Mouse (Mus musculus): ENCODE data around the gene Sgcg. TPM values are rescaled to one million over a fixed set of nuclear protein-coding genes. Genes with fewer than 3 reads are reported as not detected.

Gene Sgcg
- polyA plus RNA-seq, 1 experiment from 2014 or later, result 1.7 TPM

- Histone ChIP-seq H3K4me2 (ENCODE audit: low read depth, severe bottlenecking) (no peak overlapping the region), H3K27ac (replicated peaks; ENCODE audit: low read depth, low read length) (no peak overlapping the region), H3K4me1 (ENCODE audit: control insufficient read depth, insufficient read depth, low read length) (no peaks in the 10 kb centered on the region), H3K4me3 (ENCODE audit: low read depth, low read length) (no peak overlapping the region), H3K9ac (ENCODE audit: low read length) (no peak overlapping the region), H3K36me3 (ENCODE audit: control insufficient read depth, insufficient read depth, low read length) (no peaks in the 10 kb centered on the region), H3K27me3 (ENCODE audit: control insufficient read depth, insufficient read depth, low read length) (no peaks in the 10 kb centered on the region), H3K9me3 (ENCODE audit: control insufficient read depth, low read length) (no peaks in the 10 kb centered on the region)
- no peak for ATAC-seq (ENCODE audit: insufficient number of reproducible peaks, low FRiP score, low TSS enrichment, low read depth)
- 83% methylated on average over 3 of the region's 3 CpGs for WGBS
- DNase-seq (ENCODE audit: low spot score), result no peak
These were observed 11.8 kb downstream of the Sgcg start for GRCm38 (mm10) chr14:61246444-61246843.

DNA sequence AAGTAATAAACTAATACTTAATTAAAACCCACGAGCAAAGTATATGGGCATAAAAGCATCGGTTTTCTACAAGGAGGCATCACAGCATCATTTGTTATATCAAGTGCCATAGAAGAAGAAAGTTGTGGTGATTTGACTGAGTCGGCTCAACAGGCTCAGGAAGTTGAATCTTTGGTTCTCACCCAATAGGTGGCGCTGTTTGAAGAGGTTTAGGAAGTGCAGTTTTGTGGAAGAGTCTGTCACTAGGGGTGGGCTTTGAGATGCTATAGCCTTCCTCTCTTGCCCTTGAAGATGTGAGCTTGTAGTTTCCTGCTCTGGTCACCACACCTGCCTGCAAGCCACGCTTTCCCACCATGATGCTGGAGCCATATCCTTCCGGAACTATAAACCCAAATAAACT lies 15.7 kb downstream of the Sgcg start:
- H3K27ac ChIP-seq (replicated peaks; ENCODE audit: low read depth, low read length), result no peak overlapping the region
- WGBS, result 43% methylated on average over 6 of the region's 6 CpGs
- no peaks in the 10 kb centered on the region for H3K9me3 ChIP-seq (ENCODE audit: control insufficient read depth, low read length)
- no peak for ATAC-seq (ENCODE audit: insufficient number of reproducible peaks, low FRiP score, low TSS enrichment, low read depth)
- H3K27me3 ChIP-seq (ENCODE audit: control insufficient read depth, insufficient read depth, low read length), result no peaks in the 10 kb centered on the region
- H3K9ac ChIP-seq (ENCODE audit: low read length), result no peak overlapping the region
- no peak overlapping the region for H3K4me3 ChIP-seq (ENCODE audit: low read depth, low read length)
- DNase-seq (ENCODE audit: low spot score), result no peak
- no peaks in the 10 kb centered on the region for H3K4me1 ChIP-seq (ENCODE audit: control insufficient read depth, insufficient read depth, low read length)
- H3K36me3 ChIP-seq (ENCODE audit: control insufficient read depth, insufficient read depth, low read length), result no peaks in the 10 kb centered on the region
- no peak overlapping the region for H3K4me2 ChIP-seq (ENCODE audit: low read depth, severe bottlenecking)

DNA sequence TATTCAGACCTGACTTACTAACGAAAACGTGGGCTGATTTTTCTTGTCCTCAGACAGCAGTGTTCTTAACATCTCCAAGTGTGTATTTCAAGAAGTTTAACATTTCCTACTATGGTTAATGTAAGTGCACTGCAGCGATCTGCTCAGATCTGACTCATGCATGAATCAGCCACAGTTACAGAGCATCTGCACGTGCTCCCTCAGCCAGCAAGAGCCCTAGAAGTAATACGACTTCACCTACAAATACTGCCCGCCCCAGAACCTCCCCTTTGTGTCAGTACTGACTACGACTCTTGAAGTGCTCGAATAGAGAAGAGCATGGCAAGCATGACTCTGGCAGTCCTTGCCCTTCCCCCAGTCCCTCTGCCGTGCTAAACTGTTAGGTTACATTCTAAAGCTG lies 19.5 kb downstream of the Sgcg start:
- Histone ChIP-seq H3K36me3 (ENCODE audit: control insufficient read depth, insufficient read depth, low read length) (no peaks in the 10 kb centered on the region), H3K4me2 (ENCODE audit: low read depth, severe bottlenecking) (no peak overlapping the region), H3K9ac (ENCODE audit: low read length) (no peak overlapping the region), H3K4me3 (ENCODE audit: low read depth, low read length) (no peak overlapping the region), H3K27ac (replicated peaks; ENCODE audit: low read depth, low read length) (no peak overlapping the region), H3K9me3 (ENCODE audit: control insufficient read depth, low read length) (no peaks in the 10 kb centered on the region), H3K4me1 (ENCODE audit: control insufficient read depth, insufficient read depth, low read length) (no peaks in the 10 kb centered on the region), H3K27me3 (ENCODE audit: control insufficient read depth, insufficient read depth, low read length) (no peaks in the 10 kb centered on the region)
- DNase-seq (ENCODE audit: low spot score) (no peak), ATAC-seq (ENCODE audit: insufficient number of reproducible peaks, low FRiP score, low TSS enrichment, low read depth) (no peak)
- 65% methylated on average over 9 of the region's 9 CpGs for WGBS

DNA sequence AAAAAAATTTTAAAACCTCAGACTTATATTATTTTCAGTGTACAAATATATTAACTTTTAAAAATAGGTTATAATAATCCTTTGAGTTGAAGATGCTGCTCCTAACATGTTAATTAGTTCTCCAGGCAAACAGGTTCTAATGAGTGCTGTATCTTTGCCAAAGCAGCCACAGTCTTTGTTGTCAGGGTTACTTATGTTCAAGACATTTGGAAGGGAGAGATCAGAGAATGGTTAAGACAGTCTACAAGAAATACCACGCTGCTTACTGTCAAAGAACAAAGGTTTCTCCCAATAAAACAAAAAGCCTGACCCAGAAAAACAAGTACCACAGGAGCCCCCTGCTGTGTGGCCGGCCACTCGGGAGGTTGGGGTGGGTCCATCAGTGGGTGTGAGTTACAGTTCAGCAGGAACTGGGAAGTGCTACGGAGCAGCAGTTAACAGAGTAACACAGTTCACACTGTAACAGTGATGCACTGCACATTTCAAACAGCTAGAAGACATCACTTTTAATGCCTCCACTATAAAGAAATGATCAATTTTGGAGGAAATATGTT lies 21.1 kb downstream of the Sgcg start:
- Histone ChIP-seq H3K36me3 (ENCODE audit: control insufficient read depth, insufficient read depth, low read length) (no peaks in the 10 kb centered on the region), H3K4me2 (ENCODE audit: low read depth, severe bottlenecking) (no peak overlapping the region), H3K27ac (replicated peaks; ENCODE audit: low read depth, low read length) (no peak overlapping the region), H3K27me3 (ENCODE audit: control insufficient read depth, insufficient read depth, low read length) (no peaks in the 10 kb centered on the region), H3K4me3 (ENCODE audit: low read depth, low read length) (no peak overlapping the region), H3K9me3 (ENCODE audit: control insufficient read depth, low read length) (no peaks in the 10 kb centered on the region), H3K4me1 (ENCODE audit: control insufficient read depth, insufficient read depth, low read length) (no peaks in the 10 kb centered on the region), H3K9ac (ENCODE audit: low read length) (no peak overlapping the region)
- DNase-seq (ENCODE audit: low spot score) (no peak), ATAC-seq (ENCODE audit: insufficient number of reproducible peaks, low FRiP score, low TSS enrichment, low read depth) (no peak)
- 24% methylated on average over 4 of the region's 4 CpGs for WGBS

DNA sequence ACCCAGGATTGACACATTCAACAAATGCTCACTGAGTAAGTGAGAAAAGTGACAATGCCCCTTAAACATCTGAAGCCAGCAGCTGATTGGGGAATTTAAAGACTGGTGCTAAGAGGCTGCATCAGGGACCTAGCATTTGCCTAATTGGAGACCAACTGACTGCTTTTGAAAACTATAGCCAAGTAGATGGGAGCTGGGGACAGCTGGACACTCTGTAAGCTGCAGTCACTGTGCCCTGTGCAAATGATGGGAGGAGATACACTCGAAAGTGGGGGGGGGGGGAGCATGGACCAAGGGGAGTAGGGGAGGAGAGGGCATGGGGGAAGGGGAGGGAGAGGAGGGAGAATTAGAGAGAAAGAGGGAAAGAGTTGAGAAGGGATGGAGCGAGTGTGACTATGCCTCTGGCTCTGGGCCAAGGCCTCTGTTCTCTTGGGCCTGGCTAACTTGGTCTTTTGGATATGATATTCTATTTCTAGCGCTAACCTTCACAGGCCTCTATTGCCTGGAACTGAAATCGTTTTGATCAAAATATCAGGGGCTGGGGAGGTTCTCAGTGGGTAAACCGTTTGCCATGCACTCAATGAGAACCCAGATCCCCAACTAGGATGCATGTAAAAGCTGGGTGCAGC lies 22.3 kb downstream of the Sgcg start:
- Histone ChIP-seq H3K36me3 (ENCODE audit: control insufficient read depth, insufficient read depth, low read length) (no peaks in the 10 kb centered on the region), H3K27me3 (ENCODE audit: control insufficient read depth, insufficient read depth, low read length) (no peaks in the 10 kb centered on the region), H3K9me3 (ENCODE audit: control insufficient read depth, low read length) (no peaks in the 10 kb centered on the region), H3K4me1 (ENCODE audit: control insufficient read depth, insufficient read depth, low read length) (no peaks in the 10 kb centered on the region), H3K4me2 (ENCODE audit: low read depth, severe bottlenecking) (no peak overlapping the region), H3K27ac (replicated peaks; ENCODE audit: low read depth, low read length) (no peak overlapping the region), H3K4me3 (ENCODE audit: low read depth, low read length) (no peak overlapping the region), H3K9ac (ENCODE audit: low read length) (no peak overlapping the region)
- WGBS, result 58% methylated on average over 5 of the region's 5 CpGs
- DNase-seq (ENCODE audit: low spot score) (no peak), ATAC-seq (ENCODE audit: insufficient number of reproducible peaks, low FRiP score, low TSS enrichment, low read depth) (no peak)

- no peak overlapping the region for H3K4me3 ChIP-seq (ENCODE audit: low read depth, low read length)
- ATAC-seq (ENCODE audit: insufficient number of reproducible peaks, low FRiP score, low TSS enrichment, low read depth), result no peak
- no peaks in the 10 kb centered on the region for H3K4me1 ChIP-seq (ENCODE audit: control insufficient read depth, insufficient read depth, low read length)
- WGBS, result 89% methylated on average over 13 of the region's 13 CpGs
- H3K9me3 ChIP-seq (ENCODE audit: control insufficient read depth, low read length), result no peaks in the 10 kb centered on the region
- H3K36me3 ChIP-seq (ENCODE audit: control insufficient read depth, insufficient read depth, low read length), result no peaks in the 10 kb centered on the region
- H3K4me2 ChIP-seq (ENCODE audit: low read depth, severe bottlenecking), result no peak overlapping the region
- no peaks in the 10 kb centered on the region for H3K27me3 ChIP-seq (ENCODE audit: control insufficient read depth, insufficient read depth, low read length)
- no peak overlapping the region for H3K9ac ChIP-seq (ENCODE audit: low read length)
- no peak overlapping the region for H3K27ac ChIP-seq (replicated peaks; ENCODE audit: low read depth, low read length)
- DNase-seq (ENCODE audit: low spot score), result no peak
These were observed 26.2 kb downstream of the Sgcg start for GRCm38 (mm10) chr14:61232016-61232568.

DNA sequence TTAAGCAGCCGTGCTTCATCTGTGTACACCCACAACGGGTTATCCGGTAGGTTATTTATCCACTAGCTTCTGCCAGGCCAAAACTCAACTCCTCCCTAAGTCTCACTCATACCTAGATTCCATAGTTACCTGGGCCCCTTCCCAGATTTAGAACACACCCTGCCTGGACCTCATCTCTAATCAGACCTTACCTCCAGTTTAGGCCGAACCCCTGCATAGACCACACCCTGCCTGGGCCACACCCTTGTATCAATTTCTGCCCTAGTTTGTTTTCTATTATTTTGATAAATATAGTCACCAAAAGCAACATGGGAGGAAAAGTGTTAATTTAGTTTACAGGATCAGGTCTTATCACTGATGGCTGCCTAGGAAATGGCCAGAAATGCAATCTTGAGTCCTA lies 28.1 kb downstream of the Sgcg start:
- no peak overlapping the region for H3K4me3 ChIP-seq (ENCODE audit: low read depth, low read length)
- no peak overlapping the region for H3K4me2 ChIP-seq (ENCODE audit: low read depth, severe bottlenecking)
- DNase-seq (ENCODE audit: low spot score) (no peak), ATAC-seq (ENCODE audit: insufficient number of reproducible peaks, low FRiP score, low TSS enrichment, low read depth) (no peak)
- 93% methylated on average over 4 of the region's 4 CpGs for WGBS
- no peak overlapping the region for H3K27ac ChIP-seq (replicated peaks; ENCODE audit: low read depth, low read length)
- H3K27me3 ChIP-seq (ENCODE audit: control insufficient read depth, insufficient read depth, low read length), result no peaks in the 10 kb centered on the region
- no peaks in the 10 kb centered on the region for H3K9me3 ChIP-seq (ENCODE audit: control insufficient read depth, low read length)
- H3K4me1 ChIP-seq (ENCODE audit: control insufficient read depth, insufficient read depth, low read length), result no peaks in the 10 kb centered on the region
- no peak overlapping the region for H3K9ac ChIP-seq (ENCODE audit: low read length)
- H3K36me3 ChIP-seq (ENCODE audit: control insufficient read depth, insufficient read depth, low read length), result no peaks in the 10 kb centered on the region

- WGBS, result 84% methylated on average over 5 of the region's 5 CpGs
- Histone ChIP-seq H3K9ac (ENCODE audit: low read length) (no peak overlapping the region), H3K36me3 (ENCODE audit: control insufficient read depth, insufficient read depth, low read length) (no peaks in the 10 kb centered on the region), H3K27me3 (ENCODE audit: control insufficient read depth, insufficient read depth, low read length) (no peaks in the 10 kb centered on the region), H3K4me2 (ENCODE audit: low read depth, severe bottlenecking) (no peak overlapping the region), H3K4me3 (ENCODE audit: low read depth, low read length) (no peak overlapping the region), H3K9me3 (ENCODE audit: control insufficient read depth, low read length) (no peaks in the 10 kb centered on the region), H3K27ac (replicated peaks; ENCODE audit: low read depth, low read length) (no peak overlapping the region), H3K4me1 (ENCODE audit: control insufficient read depth, insufficient read depth, low read length) (no peaks in the 10 kb centered on the region)
- DNase-seq (ENCODE audit: low spot score), result no peak
- ATAC-seq (ENCODE audit: insufficient number of reproducible peaks, low FRiP score, low TSS enrichment, low read depth), result no peak
These were observed 28.5 kb downstream of the Sgcg start for GRCm38 (mm10) chr14:61229763-61230162.

Measured in limb, embryonic 11.5 days (tissue).